Mouse (Mus musculus) CH12F3 (cell line): Measurements from ENCODE around the gene Cd38.

Source experiments
- in situ Hi-C: fragments of 300-500 bp; cut with MboI; formaldehyde crosslinking; loops from 2 replicates; pipeline ENCODE4 v1.14.3; 2020; ENCODE audit warnings: low sequenced_read_pairs

Gene Cd38

DNA sequence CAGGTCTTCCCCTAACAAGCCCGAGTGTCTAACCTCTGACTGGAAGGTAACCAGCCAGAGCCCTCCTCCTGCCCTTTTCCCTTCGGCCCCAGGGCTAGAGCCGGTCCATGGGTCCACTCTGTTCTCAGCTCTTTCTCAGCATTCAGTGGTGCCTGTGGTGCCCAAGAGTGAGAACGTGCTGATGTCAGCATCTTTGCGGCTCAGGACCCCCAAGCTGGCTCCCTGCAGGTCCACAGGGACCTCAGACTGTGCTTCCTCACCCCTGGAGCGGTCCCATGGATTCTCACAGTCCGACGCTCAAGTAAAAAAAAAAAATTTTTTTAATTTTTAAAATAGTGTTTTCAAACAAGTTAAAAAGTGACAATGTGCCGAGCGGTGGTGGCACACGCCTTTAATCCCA lies 53.5 kb downstream of the Cd38 start:
- in situ Hi-C loops, result loop anchor here (10.0 kb wide), 1 partner anchor 63 kb away; the partner anchor contains the start of gene Fgfbp1

DNA sequence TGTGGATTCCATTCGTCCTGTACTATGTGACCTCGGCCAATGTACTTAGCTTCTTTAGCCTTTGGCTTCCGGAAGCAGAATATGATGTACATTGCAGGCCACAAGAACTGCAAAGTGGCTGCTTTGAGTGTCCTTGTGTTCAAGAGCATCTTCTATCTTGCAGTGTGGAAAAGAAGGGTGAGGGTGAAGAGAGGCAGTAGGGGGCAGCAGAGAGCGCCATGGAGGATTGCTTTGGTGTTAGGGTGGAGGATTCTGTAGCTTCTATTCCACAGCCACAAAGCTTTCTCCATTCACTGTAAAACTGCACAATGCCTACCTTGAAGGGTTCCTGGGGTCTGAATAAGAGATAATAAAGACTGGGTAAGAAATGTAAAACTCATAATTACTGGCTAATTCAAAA lies 55.6 kb downstream of the Cd38 start:
- in situ Hi-C loops, result loop anchor here (10.0 kb wide), 1 partner anchor 61 kb away; the partner anchor contains the start of gene Fgfbp1

DNA sequence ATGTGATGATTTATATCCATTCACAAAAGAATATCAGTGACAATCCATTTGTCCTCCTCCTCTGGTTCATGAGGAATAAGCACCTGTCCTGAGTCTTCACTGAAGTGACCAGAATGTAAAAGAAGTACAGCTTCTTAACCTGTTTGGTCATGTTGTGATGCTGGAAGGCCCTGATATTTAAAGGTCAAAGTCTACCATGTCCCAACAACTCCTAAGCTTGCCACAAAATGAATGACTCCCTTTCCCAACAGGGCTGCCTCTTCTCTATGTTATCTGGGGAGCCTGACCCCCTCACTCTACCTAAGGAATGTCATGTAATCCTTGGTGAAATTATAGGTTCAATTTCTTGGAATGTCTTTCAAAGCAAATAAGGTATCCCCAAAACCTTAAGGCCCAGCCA lies 59.4 kb downstream of the Cd38 start:
- in situ Hi-C loops, result loop anchor here (10.0 kb wide), 1 partner anchor 57 kb away; the partner anchor contains the start of gene Fgfbp1

DNA sequence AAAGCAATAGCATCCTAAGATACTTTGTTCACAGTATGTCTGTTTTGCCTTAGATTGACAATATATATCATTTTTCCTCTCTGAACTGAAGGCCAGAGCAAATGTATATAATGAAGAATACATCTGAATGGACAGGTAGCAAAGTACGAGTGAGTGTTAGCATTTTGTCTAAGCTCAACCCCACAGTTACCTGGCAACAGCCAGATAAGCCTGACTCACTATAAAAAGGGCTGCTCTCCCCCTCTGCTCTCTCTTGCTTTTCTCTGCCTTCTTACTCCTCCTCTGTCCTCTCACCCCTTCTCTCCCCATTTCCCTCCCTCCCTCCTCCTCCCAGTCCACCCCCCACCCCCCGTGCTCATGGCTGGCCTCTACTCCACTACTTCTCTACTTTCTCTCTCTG lies 64.9 kb downstream of the Cd38 start:
- in situ Hi-C loops, result no loop called here

DNA sequence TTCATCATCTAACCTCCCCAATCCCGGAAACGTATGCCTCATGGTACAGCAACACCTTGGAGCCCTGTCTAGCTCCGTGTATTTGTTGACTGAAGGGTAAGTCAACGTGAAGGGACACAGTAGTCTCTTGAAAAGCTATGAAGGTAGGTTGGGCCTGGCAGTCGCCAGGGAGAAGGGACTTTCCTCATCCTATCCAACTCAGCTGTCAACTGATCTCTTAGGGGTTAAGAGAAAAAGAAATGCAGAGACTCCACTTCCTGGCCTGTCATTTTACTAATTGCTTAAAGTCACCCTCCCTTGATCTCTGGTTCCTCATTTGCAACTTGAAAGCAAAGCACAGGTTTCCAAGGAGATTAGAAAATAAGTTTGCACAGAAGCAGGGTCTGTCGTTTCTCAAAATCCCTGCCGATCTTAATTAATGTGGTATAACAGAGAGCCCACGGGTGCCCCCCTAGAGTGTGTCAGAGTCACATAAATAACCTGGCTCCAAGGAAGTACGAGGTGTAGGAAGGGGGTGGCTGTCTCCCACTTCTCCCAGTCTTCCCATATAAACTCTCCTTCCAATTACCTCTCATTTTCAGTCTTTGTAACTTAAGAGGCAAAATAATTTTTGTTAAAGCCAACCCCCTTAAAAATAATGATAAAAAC lies 79.1 kb downstream of the Cd38 start:
- in situ Hi-C loops, result no loop called here

DNA sequence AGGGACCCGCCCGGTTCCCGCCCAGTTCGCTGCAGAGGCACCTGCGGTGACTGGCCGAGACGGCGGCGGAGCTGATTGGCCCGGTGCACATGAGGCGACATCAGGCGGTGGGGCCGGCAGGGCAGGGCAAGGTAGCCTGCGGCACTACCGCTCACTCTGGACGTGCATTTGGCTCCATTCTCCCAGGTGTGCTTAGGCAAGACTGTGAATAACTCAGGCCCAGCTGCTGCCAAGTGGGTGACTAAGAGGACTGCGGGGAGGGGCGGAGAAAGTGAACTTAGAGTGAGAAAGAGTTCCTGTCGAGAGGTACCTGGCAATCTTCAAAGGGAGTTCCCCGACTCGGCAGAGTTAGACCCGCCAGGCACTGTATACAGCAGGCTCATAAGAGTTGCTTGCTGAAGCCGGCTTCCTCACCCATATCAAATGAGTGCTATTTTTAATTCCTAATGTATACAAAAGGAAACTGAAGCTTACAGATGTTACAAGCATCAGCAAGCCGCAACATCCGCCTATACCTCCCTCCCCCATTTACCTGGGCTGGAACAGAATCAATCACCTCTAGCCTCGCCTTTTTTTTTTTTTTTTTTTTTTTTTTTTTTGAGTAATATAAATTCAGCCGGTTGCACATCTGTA lies 79.9 kb downstream of the Cd38 start:
- in situ Hi-C loops, result no loop called here

DNA sequence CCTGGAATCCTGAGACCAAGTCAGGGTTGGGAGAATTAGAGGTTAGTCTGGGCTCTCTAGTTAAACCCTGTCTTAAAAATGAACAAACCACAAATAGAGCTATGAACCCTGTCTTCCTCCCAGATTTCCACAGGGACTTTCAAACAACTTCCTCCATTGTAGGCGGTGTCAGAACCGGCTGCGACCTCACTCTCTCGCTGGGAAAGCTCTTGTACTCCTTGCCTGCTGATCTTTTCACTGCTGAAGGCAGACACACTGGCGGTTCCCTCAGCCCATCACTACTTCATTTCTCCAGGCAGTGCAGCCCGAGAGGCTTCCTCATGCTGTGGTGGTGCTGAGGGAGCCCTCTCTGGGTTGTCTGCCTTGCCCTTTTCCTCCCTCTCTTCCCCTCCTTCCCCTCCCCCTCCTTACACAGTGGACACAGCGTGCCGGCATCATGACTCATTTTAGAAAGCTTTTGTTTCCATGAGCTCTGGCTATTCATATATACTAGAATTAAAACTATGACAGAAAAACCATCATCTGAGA lies 80.5 kb downstream of the Cd38 start:
- in situ Hi-C loops, result no loop called here

DNA sequence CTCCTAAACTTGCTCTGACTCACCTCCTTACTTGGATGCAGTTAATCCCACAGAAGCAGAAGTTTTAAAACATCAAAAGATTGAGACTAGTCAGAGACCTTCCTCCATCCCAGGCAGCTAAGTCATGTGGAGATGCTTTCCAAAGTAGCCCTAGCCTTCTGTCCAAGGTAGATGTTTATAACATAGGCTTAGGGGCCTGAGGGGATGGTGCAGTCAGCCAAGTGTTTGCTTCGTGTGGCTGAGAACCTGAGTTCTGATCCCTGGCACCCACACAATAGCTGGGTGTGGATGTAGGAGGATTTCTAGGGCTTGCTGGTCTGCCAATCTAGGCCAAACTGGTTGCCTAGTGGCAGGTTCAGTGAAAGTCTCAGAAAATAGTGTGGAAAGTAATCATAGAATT lies 84.9 kb downstream of the Cd38 start:
- in situ Hi-C loops, result no loop called here

DNA sequence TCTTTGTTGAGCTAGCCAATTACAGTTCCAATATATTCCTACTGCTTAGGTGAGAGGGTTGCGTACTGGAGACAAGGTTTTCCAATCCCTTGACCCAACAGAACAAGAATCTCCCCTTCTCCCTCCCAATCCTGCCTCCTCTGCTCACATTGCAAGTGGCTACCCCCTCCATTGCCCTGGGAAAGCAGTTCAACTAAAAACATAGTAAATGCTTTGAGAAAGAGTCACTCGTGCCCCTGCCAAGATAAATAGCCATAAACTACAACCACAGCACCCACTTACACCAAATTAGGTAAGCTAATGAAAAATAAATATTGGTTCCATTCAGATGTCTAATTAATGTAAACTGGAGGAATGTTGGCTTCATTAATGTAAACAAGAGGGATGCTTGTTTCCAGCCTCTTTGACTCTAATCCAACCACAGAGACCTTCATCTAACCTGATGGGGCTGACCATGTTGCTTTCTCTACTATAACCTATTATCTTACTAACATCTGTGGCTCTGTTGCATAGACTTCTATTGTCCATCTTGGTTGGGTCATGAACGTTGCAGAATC lies 91.6 kb downstream of the Cd38 start:
- in situ Hi-C loops, result no loop called here

DNA sequence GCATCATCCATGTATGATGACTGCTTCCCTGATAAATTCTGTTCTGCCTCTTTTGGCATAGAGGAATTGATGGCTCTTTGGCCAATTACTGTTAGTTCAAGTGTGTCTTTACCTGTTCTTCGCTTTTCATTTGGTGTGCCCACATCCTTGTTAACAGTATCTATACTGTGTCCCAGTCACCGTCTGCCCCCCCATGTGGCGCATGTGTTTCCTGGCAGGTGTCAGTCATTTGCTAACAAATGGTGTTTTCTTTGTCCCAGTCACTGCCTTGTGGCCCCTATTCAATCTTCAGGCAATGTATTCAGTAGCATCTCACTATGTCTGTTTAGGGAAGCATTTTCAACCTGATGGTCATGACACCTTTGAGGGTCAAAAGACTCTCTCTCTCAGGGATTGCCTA lies 92.7 kb downstream of the Cd38 start:
- in situ Hi-C loops, result no loop called here
